Mouse (Mus musculus): Measurements from ENCODE around the gene Abcc9.
"Not testable (repeated sequence)": the region's sequence is repeated elsewhere in the genome, so short reads cannot be mapped to it uniquely, and the experiment has no call there.

Gene Abcc9

GRCm38 (mm10) chr6:142703441-142703930, 1.4 kb upstream of the Abcc9 start:
- no peak for DNase-seq (ENCODE audit: low read depth, low spot score)

GRCm38 (mm10) chr6:142701161-142701560, 954 bp downstream of the Abcc9 start:
- DNase-seq (ENCODE audit: low read depth, low spot score): no peak

- DNase-seq (ENCODE audit: low read depth, low spot score): no peak
These were observed 1.4 kb downstream of the Abcc9 start for GRCm38 (mm10) chr6:142700753-142701152.

- no peak for DNase-seq (ENCODE audit: low read depth, low spot score)
These were observed 10.0 kb downstream of the Abcc9 start for GRCm38 (mm10) chr6:142692085-142692484.

GRCm38 (mm10) chr6:142689673-142690072, 12.4 kb downstream of the Abcc9 start:
- no peak for DNase-seq (ENCODE audit: low read depth, low spot score)

GRCm38 (mm10) chr6:142682985-142683691, 19.0 kb downstream of the Abcc9 start:
- no peak for DNase-seq (ENCODE audit: low read depth, low spot score)

GRCm38 (mm10) chr6:142670021-142670420, 32.1 kb downstream of the Abcc9 start:
- no peak for DNase-seq (ENCODE audit: low read depth, low spot score)

- DNase-seq (ENCODE audit: low read depth, low spot score): no peak
These were observed 32.8 kb downstream of the Abcc9 start for GRCm38 (mm10) chr6:142669343-142669742.

GRCm38 (mm10) chr6:142668831-142669230, 33.3 kb downstream of the Abcc9 start:
- no peak for DNase-seq (ENCODE audit: low read depth, low spot score)

- no peak for DNase-seq (ENCODE audit: low read depth, low spot score)
These were observed 33.7 kb downstream of the Abcc9 start for GRCm38 (mm10) chr6:142668419-142668766.

- no peak for DNase-seq (ENCODE audit: low read depth, low spot score)
These were observed 34.3 kb downstream of the Abcc9 start for GRCm38 (mm10) chr6:142667701-142668418.

GRCm38 (mm10) chr6:142662056-142662455, 40.1 kb downstream of the Abcc9 start:
- not testable (repeated sequence) for DNase-seq (ENCODE audit: low read depth, low spot score)

GRCm38 (mm10) chr6:142659038-142659437, 43.1 kb downstream of the Abcc9 start:
- DNase-seq (ENCODE audit: low read depth, low spot score): peak; percentile 37

GRCm38 (mm10) chr6:142654561-142654960, 47.6 kb downstream of the Abcc9 start:
- DNase-seq (ENCODE audit: low read depth, low spot score): no peak

GRCm38 (mm10) chr6:142652175-142652574, 49.9 kb downstream of the Abcc9 start:
- DNase-seq (ENCODE audit: low read depth, low spot score): no peak

- DNase-seq (ENCODE audit: low read depth, low spot score): no peak
These were observed 52.8 kb downstream of the Abcc9 start for GRCm38 (mm10) chr6:142649331-142649730.

- DNase-seq (ENCODE audit: low read depth, low spot score): no peak
These were observed 56.6 kb downstream of the Abcc9 start for GRCm38 (mm10) chr6:142645474-142645873.

- DNase-seq (ENCODE audit: low read depth, low spot score): no peak
These were observed 62.8 kb downstream of the Abcc9 start for GRCm38 (mm10) chr6:142639301-142639700.

- no peak for DNase-seq (ENCODE audit: low read depth, low spot score)
These were observed 66.5 kb downstream of the Abcc9 start for GRCm38 (mm10) chr6:142635654-142636053.

GRCm38 (mm10) chr6:142635185-142635583, 66.9 kb downstream of the Abcc9 start:
- no peak for DNase-seq (ENCODE audit: low read depth, low spot score)

- no peak for DNase-seq (ENCODE audit: low read depth, low spot score)
These were observed 67.5 kb downstream of the Abcc9 start for GRCm38 (mm10) chr6:142634530-142635184.

- DNase-seq (ENCODE audit: low read depth, low spot score): no peak
These were observed 78.8 kb downstream of the Abcc9 start for GRCm38 (mm10) chr6:142623351-142623750.

Measured in forelimb bud, embryonic 11.5 days (tissue).